Mouse (Mus musculus) gastrocnemius, adult 8-10 months (tissue): ENCODE measurements around the gene Vmn1r139. TPM values are rescaled to one million over a fixed set of nuclear protein-coding genes. Genes with fewer than 3 reads are reported as not detected.
"Not testable (repeated sequence)": the region's sequence is repeated elsewhere in the genome, so short reads cannot be mapped to it uniquely, and the experiment has no call there.

Experiments used
- DNase-seq, 2 experiments: peaks; one replicate each; pipeline ENCODE4 v3.0.0; 2022; ENCODE audit warnings: low spot score in 2 of 2
- total RNA-seq, 4 experiments: library from RNA; stranded (reverse); gene quantifications; 2 replicates each; pipeline ENCODE4 v1.2.4; 2022

Vmn1r139 gene
- total RNA-seq, result not detected

- DNase-seq, result not testable (repeated sequence)
Observed at GRCm38 (mm10) chr7:22068757-22069156, at the start of gene Vmn1r139. Gene Vmn1r139, plus strand, starts transcription at chr7:22069057.

- not testable (repeated sequence) for DNase-seq
Observed at GRCm38 (mm10) chr7:22028797-22029196, 40.1 kb upstream of the Vmn1r139 start, which contains the start of gene Vmn1r138. Gene Vmn1r138, minus strand, starts transcription at chr7:22028897.

GRCm38 (mm10) chr7:22056205-22056604 is 12.7 kb upstream of the Vmn1r139 start, which contains the start of gene Gm6176:
Gene Gm6176, minus strand, starts transcription at chr7:22056305.
- DNase-seq, result not testable (repeated sequence)

- not testable (repeated sequence) for DNase-seq
Observed at GRCm38 (mm10) chr7:22118145-22118544, 49.3 kb downstream of the Vmn1r139 start, which contains the start of gene Gm16451. Gene Gm16451, minus strand, starts transcription at chr7:22118245.

GRCm38 (mm10) chr7:22134641-22135040 is 65.8 kb downstream of the Vmn1r139 start, which contains the start of gene Gm10666:
Gene Gm10666, minus strand, starts transcription at chr7:22134741.
- not testable (repeated sequence) for DNase-seq

Other genes with a start within 250 kb of the Vmn1r139 start
- not detected for gene Vmn1r135, start 236.7 kb upstream of the Vmn1r139 start, total RNA-seq
- not detected for gene Gm5725, start 224.8 kb upstream of the Vmn1r139 start, total RNA-seq
- gene Gm5891, start 147.8 kb upstream of the Vmn1r139 start, total RNA-seq, result not detected
- not detected for gene Vmn1r137, start 74.5 kb upstream of the Vmn1r139 start, total RNA-seq
- gene Vmn1r138, start 40.2 kb upstream of the Vmn1r139 start, total RNA-seq, result not detected
- not detected for gene Gm6176, start 12.8 kb upstream of the Vmn1r139 start, total RNA-seq
- gene Gm16451, start 49.2 kb downstream of the Vmn1r139 start, total RNA-seq, result not detected
- gene Gm10666, start 65.7 kb downstream of the Vmn1r139 start, total RNA-seq, result not detected
- not detected for gene Vmn1r142, start 95.0 kb downstream of the Vmn1r139 start, total RNA-seq
- gene Vmn1r143, start 120.3 kb downstream of the Vmn1r139 start, total RNA-seq, result not detected
- not detected for gene Gm8653, start 132.2 kb downstream of the Vmn1r139 start, total RNA-seq
- not detected for gene Gm8453, start 160.4 kb downstream of the Vmn1r139 start, total RNA-seq